Mouse (Mus musculus): Measurements from ENCODE around the gene Krt7.

GRCm38 (mm10) chr15:101454774-101455173 lies 43.9 kb downstream of the Krt7 start:
- TF ChIP-seq CTCF (IDR thresholded peaks at IDR 0.05; ENCODE audit: extremely low read depth, insufficient read depth, insufficient read length, insufficient replicate concordance) (no peak), POLR2A (IDR thresholded peaks at IDR 0.05; ENCODE audit: low read depth, low read length) (no peak)

Measured in spleen, adult 2 months (tissue).